Mouse (Mus musculus) midbrain, embryonic 15.5 days (tissue): ENCODE results near the gene Thap11. TPM values are rescaled to one million over a fixed set of nuclear protein-coding genes. Genes with fewer than 3 reads are reported as not detected.
"Not testable (repeated sequence)": the region's sequence is repeated elsewhere in the genome, so short reads cannot be mapped to it uniquely, and the experiment has no call there.

Source experiments
- ATAC-seq: fragments of 200-750 bp; cut with Nextera tagmentation; replicated peaks from 2 replicates; pipeline ENCODE4 v1.8.0; 2017; ENCODE audit warnings: moderate TSS enrichment
- H3K27ac ChIP-seq: fragments of 300-500 bp; sonication (generic); 2 replicates; pipeline ENCODE4 v1.5.1; 2015; ENCODE audit warnings: mild to moderate bottlenecking, inconsistent platforms
- H3K27me3 ChIP-seq: fragments of 300-500 bp; sonication (generic); replicated peaks from 2 replicates; pipeline ENCODE4 v1.6.1; 2015; ENCODE audit warnings: inconsistent platforms
- H3K36me3 ChIP-seq: fragments of 300-500 bp; sonication (generic); replicated peaks from 2 replicates; pipeline ENCODE4 v1.6.1; 2015; ENCODE audit warnings: inconsistent platforms
- H3K4me1 ChIP-seq: fragments of 300-500 bp; sonication (generic); 2 replicates; pipeline ENCODE4 v1.6.1; 2015; ENCODE audit warnings: inconsistent platforms
- H3K4me2 ChIP-seq: fragments of 300-500 bp; sonication (generic); 2 replicates; pipeline ENCODE4 v1.6.1; 2015; ENCODE audit warnings: inconsistent platforms, mild to moderate bottlenecking, moderate library complexity
- H3K4me3 ChIP-seq: fragments of 300-500 bp; sonication (generic); 2 replicates; pipeline ENCODE4 v1.5.1; 2015; ENCODE audit warnings: mild to moderate bottlenecking, inconsistent platforms
- H3K9ac ChIP-seq: fragments of 300-500 bp; sonication (generic); 2 replicates; pipeline ENCODE4 v1.6.1; 2015; ENCODE audit warnings: mild to moderate bottlenecking, inconsistent platforms
- H3K9me3 ChIP-seq: fragments of 300-500 bp; sonication (generic); 2 replicates; pipeline ENCODE4 v1.6.1; 2016; ENCODE audit warnings: inconsistent platforms
- WGBS: fragments of 180-500 bp; shearing (Covaris S2); methylation state at CpG from one replicate; pipeline ENCODE4 v1.1.7; 2015; ENCODE audit warnings: mixed read lengths; 5-methylcytosine and 5-hydroxymethylcytosine counted together
- polyA plus RNA-seq: library from polyadenylated mRNA; unstranded; fragments of >200 nt; fragmentation: Nextera tagmentation; extraction: Ambion mirVana; gene quantifications from 2 replicates; pipeline ENCODE4 v1.2.1, GENCODE M21; 2015

The Thap11 gene
- polyA plus RNA-seq, 1 experiment from 2014 or later, result 56.2 TPM

GRCm38 (mm10) chr8:105826379-105826778 lies 28.6 kb upstream of the Thap11 start:
- peaks cover 17% of the 10 kb centered on the region for H3K4me1 ChIP-seq
- peaks cover 13% of the 10 kb centered on the region; the same call in 1 of the 2 replicates for H3K36me3 ChIP-seq
- peak overlapping the region; percentile 71 for H3K4me2 ChIP-seq
- peak overlapping the region; percentile 90 for H3K9ac ChIP-seq
- WGBS, result 18% methylated on average over 4 of the region's 4 CpGs
- H3K27ac ChIP-seq, result peak overlapping the region; percentile 73
- no peaks in the 10 kb centered on the region for H3K9me3 ChIP-seq
- peak overlapping the region; percentile 88 for H3K4me3 ChIP-seq
- ATAC-seq, result no peak
- no peaks in the 10 kb centered on the region for H3K27me3 ChIP-seq

- H3K36me3 ChIP-seq, result peaks cover 8% of the 10 kb centered on the region; the same call in 1 of the 2 replicates
- peak; percentile 98 for ATAC-seq
- peak within 1 kb of the TSS; percentile 71 for H3K4me2 ChIP-seq
- H3K4me3 ChIP-seq, result peak within 1 kb of the TSS; percentile 88
- no peaks in the 10 kb centered on the region for H3K27me3 ChIP-seq
- under 1% methylated on average over 52 of the region's 52 CpGs for WGBS
- peaks cover 17% of the 10 kb centered on the region for H3K4me1 ChIP-seq
- no peaks in the 10 kb centered on the region for H3K9me3 ChIP-seq
- H3K9ac ChIP-seq, result peak within 1 kb of the TSS; percentile 90
- peak within 1 kb of the TSS; percentile 84 for H3K27ac ChIP-seq
Observed at GRCm38 (mm10) chr8:105826861-105827848, 27.8 kb upstream of the Thap11 start, which contains the start of the genes Ranbp10 and Tsnaxip1. TSS of gene Ranbp10 (minus strand) at chr8:105827350. TSS of gene Tsnaxip1 (plus strand) at chr8:105827731.

- not testable (repeated sequence) for H3K9ac ChIP-seq, H3K27me3 ChIP-seq, H3K4me2 ChIP-seq, ATAC-seq, H3K4me1 ChIP-seq, H3K27ac ChIP-seq, H3K9me3 ChIP-seq, H3K36me3 ChIP-seq, H3K4me3 ChIP-seq
- WGBS, result 87% methylated on average over 2 of the region's 2 CpGs
Observed at GRCm38 (mm10) chr8:105833740-105834139, 21.2 kb upstream of the Thap11 start.

- no peak overlapping the region for H3K4me3 ChIP-seq
Observed at GRCm38 (mm10) chr8:105835318-105835717, 19.6 kb upstream of the Thap11 start.

GRCm38 (mm10) chr8:105836991-105837390 lies 17.9 kb upstream of the Thap11 start:
- Histone ChIP-seq H3K4me2 (no peak overlapping the region), H3K4me3 (no peak overlapping the region), H3K27ac (no peak overlapping the region), H3K9ac (no peak overlapping the region), H3K27me3 (no peaks in the 10 kb centered on the region), H3K36me3 (no peaks in the 10 kb centered on the region), H3K9me3 (no peaks in the 10 kb centered on the region), H3K4me1 (no peaks in the 10 kb centered on the region)
- WGBS, result 77% methylated on average over 6 of the region's 6 CpGs
- no peak for ATAC-seq

More at GRCm38 (mm10) chr8:105835318-105835717, 19.6 kb upstream of the Thap11 start:
- Histone ChIP-seq H3K36me3 (no peaks in the 10 kb centered on the region), H3K4me2 (no peak overlapping the region), H3K27me3 (no peaks in the 10 kb centered on the region), H3K9ac (no peak overlapping the region), H3K9me3 (no peaks in the 10 kb centered on the region), H3K27ac (no peak overlapping the region), H3K4me1 (no peaks in the 10 kb centered on the region)
- WGBS, result 33% methylated on average over 11 of the region's 11 CpGs
- no peak for ATAC-seq

GRCm38 (mm10) chr8:105839209-105839608 lies 15.7 kb upstream of the Thap11 start:
- Histone ChIP-seq H3K4me3 (no peak overlapping the region), H3K9ac (no peak overlapping the region), H3K9me3 (no peaks in the 10 kb centered on the region), H3K27me3 (no peaks in the 10 kb centered on the region), H3K36me3 (peaks cover 8% of the 10 kb centered on the region), H3K27ac (no peak overlapping the region), H3K4me1 (no peaks in the 10 kb centered on the region), H3K4me2 (no peak overlapping the region)
- no peak for ATAC-seq
- WGBS, result 90% methylated on average over 5 of the region's 5 CpGs

GRCm38 (mm10) chr8:105846678-105847077 lies 8.3 kb upstream of the Thap11 start:
- ATAC-seq, result no peak
- Histone ChIP-seq H3K9ac (no peak overlapping the region), H3K27ac (no peak overlapping the region), H3K4me2 (no peak overlapping the region), H3K27me3 (no peaks in the 10 kb centered on the region), H3K9me3 (no peaks in the 10 kb centered on the region), H3K4me3 (no peak overlapping the region), H3K36me3 (peaks cover 43% of the 10 kb centered on the region), H3K4me1 (peaks cover 7% of the 10 kb centered on the region)
- 93% methylated on average over 11 of the region's 11 CpGs for WGBS

- no peak for ATAC-seq
- Histone ChIP-seq H3K9me3 (no peaks in the 10 kb centered on the region), H3K9ac (no peak overlapping the region), H3K36me3 (peaks cover 27% of the 10 kb centered on the region), H3K27me3 (no peaks in the 10 kb centered on the region), H3K4me3 (no peak overlapping the region), H3K27ac (no peak overlapping the region), H3K4me2 (no peak overlapping the region), H3K4me1 (peaks cover 10% of the 10 kb centered on the region)
- 83% methylated on average over 4 of the region's 4 CpGs for WGBS
Observed at GRCm38 (mm10) chr8:105850014-105850413, 4.9 kb upstream of the Thap11 start.

GRCm38 (mm10) chr8:105850611-105851010 lies 4.3 kb upstream of the Thap11 start:
- peaks cover 11% of the 10 kb centered on the region for H3K4me1 ChIP-seq
- no peaks in the 10 kb centered on the region for H3K27me3 ChIP-seq
- peak overlapping the region; percentile 37 for H3K4me2 ChIP-seq
- peak overlapping the region; percentile 18; the same call in 1 of the 2 replicates for H3K4me3 ChIP-seq
- peaks cover 23% of the 10 kb centered on the region for H3K36me3 ChIP-seq
- 72% methylated on average over 7 of the region's 7 CpGs for WGBS
- ATAC-seq, result no peak
- no peaks in the 10 kb centered on the region for H3K9me3 ChIP-seq
- no peak overlapping the region for H3K9ac ChIP-seq
- H3K27ac ChIP-seq, result no peak overlapping the region

- Histone ChIP-seq H3K4me2 (peak overlapping the region; percentile 76), H3K36me3 (peaks cover 16% of the 10 kb centered on the region), H3K4me1 (peaks cover 22% of the 10 kb centered on the region), H3K9ac (peak overlapping the region; percentile 66), H3K4me3 (peak overlapping the region; percentile 70), H3K27me3 (no peaks in the 10 kb centered on the region), H3K27ac (peak overlapping the region; percentile 84), H3K9me3 (no peaks in the 10 kb centered on the region)
- ATAC-seq, result peak; percentile 82
- WGBS, result under 1% methylated on average over 34 of the region's 34 CpGs
Observed at GRCm38 (mm10) chr8:105851651-105852143, 3.2 kb upstream of the Thap11 start.

GRCm38 (mm10) chr8:105852146-105852729 lies 2.7 kb upstream of the Thap11 start:
- Histone ChIP-seq H3K4me2 (peak overlapping the region; percentile 76; the same call in 1 of the 2 replicates), H3K27me3 (no peaks in the 10 kb centered on the region), H3K4me3 (peak overlapping the region; percentile 70), H3K27ac (0 out of 2 replicates have a peak overlapping the region, but pooled peaks have one; percentile 84), H3K4me1 (peaks cover 27% of the 10 kb centered on the region), H3K9me3 (no peaks in the 10 kb centered on the region), H3K9ac (no peak overlapping the region), H3K36me3 (peaks cover 10% of the 10 kb centered on the region)
- no peak for ATAC-seq
- 80% methylated on average over 12 of the region's 12 CpGs for WGBS

GRCm38 (mm10) chr8:105853178-105853577 lies 1.8 kb upstream of the Thap11 start, which contains the start of gene Cenpt:
TSS of gene Cenpt (minus strand) at chr8:105853278.
- peak within 1 kb of the TSS; percentile 76; the same call in 1 of the 2 replicates for H3K4me2 ChIP-seq
- ATAC-seq, result no peak
- H3K36me3 ChIP-seq, result peaks cover 6% of the 10 kb centered on the region; the same call in 1 of the 2 replicates
- H3K4me1 ChIP-seq, result peaks cover 37% of the 10 kb centered on the region
- WGBS, result 96% methylated on average over 3 of the region's 3 CpGs
- peak within 1 kb of the TSS; percentile 70 for H3K4me3 ChIP-seq
- H3K27me3 ChIP-seq, result no peaks in the 10 kb centered on the region
- no peak within 1 kb of the TSS for H3K27ac ChIP-seq
- H3K9ac ChIP-seq, result no peak within 1 kb of the TSS
- no peaks in the 10 kb centered on the region for H3K9me3 ChIP-seq
